Mouse (Mus musculus): ENCODE data around the gene Tmod4.

GRCm38 (mm10) chr3:95112760-95113159, 11.5 kb upstream of the Tmod4 start:
- TF ChIP-seq CTCF (IDR thresholded peaks at IDR 0.05) (no peak), EP300 (IDR thresholded peaks at IDR 0.05) (no peak)

Measured in lung, postnatal 0 days (tissue).